Mouse (Mus musculus) ES-E14 (cell line): ENCODE measurements around the gene Hebp1.

ENCODE experiments used
- MAFK ChIP-seq: IDR thresholded peaks from 2 replicates; pipeline ENCODE4 v1.6.1; 2014; ENCODE audit warnings: mild to moderate bottlenecking, low read depth, low read length, inconsistent platforms; ENCODE audit not compliant: insufficient read depth
- ZNF384 ChIP-seq: IDR thresholded peaks from 2 replicates; pipeline ENCODE4 v1.6.1; 2012; ENCODE audit warnings: low read depth, low read length, inconsistent platforms

DNA sequence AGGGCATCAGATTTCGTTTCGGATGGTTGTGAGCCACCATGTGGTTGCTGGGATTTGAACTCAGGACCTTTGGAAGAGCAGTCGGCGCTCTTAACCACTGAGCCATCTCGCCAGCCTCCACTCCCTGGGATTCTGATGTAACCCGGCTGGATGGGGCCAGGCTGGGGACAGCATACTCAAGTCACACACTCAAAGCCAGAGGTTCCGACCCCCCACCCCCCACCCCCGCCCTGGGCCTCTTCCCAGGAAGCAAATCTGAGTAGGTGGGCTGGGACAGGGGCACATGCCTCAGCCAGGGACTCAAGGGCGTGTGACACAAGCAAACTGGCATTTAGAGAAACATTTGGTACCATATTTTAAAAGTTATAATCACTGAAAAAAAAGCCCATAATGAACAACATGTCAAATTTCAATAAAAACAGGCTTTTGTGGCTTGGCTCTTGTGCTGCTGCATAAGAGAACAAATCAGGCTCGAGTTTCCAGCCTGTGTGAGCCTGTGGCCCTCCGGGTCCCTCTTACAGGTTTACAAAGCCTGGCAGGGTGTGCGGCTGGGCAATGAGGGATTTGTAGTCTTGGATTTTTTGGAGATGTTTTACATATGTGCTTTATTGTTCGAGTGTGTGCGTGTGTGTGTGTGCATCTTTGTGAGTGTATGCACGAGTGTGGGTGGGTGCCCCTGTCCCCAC, 96.9 kb downstream of the Hebp1 start:
- TF ChIP-seq MAFK = no peak
- TF ChIP-seq ZNF384 = no peak
